Mouse (Mus musculus) gastrocnemius, adult 8-10 months (tissue): ENCODE data around the gene Skiv2l. TPM values are rescaled to one million over a fixed set of nuclear protein-coding genes. Genes with fewer than 3 reads are reported as not detected.
"Not testable (repeated sequence)": the region's sequence is repeated elsewhere in the genome, so short reads cannot be mapped to it uniquely, and the experiment has no call there.

ENCODE experiments used
- DNase-seq, 2 experiments: peaks; one replicate each; pipeline ENCODE4 v3.0.0; 2022; ENCODE audit warnings: low spot score in 2 of 2
- total RNA-seq, 4 experiments: library from RNA; stranded (reverse); gene quantifications; 2 replicates each; pipeline ENCODE4 v1.2.4; 2022

Gene Skiv2l
- total RNA-seq, 4 experiments from 2014 or later = 21.3 to 23.4 (median 21.9) TPM

GRCm38 (mm10) chr17:34879336-34879879 lies 29.4 kb upstream of the Skiv2l start, which contains the start of gene Zbtb12:
Gene Zbtb12, plus strand, starts transcription at chr17:34879483.
- no peak for DNase-seq

GRCm38 (mm10) chr17:34874321-34874720 lies 24.3 kb upstream of the Skiv2l start:
- DNase-seq = no peak

- DNase-seq = no peak
These were observed 16.0 kb upstream of the Skiv2l start for GRCm38 (mm10) chr17:34865981-34866380.

GRCm38 (mm10) chr17:34862416-34863081 lies 12.5 kb upstream of the Skiv2l start, which contains the start of gene Cfb:
Gene Cfb, minus strand, starts transcription at chr17:34862518.
- no peak for DNase-seq

GRCm38 (mm10) chr17:34861704-34862415 lies 11.8 kb upstream of the Skiv2l start:
- peak in 1 of 2 experiments; percentile 28 for DNase-seq

GRCm38 (mm10) chr17:34860514-34860913 lies 10.5 kb upstream of the Skiv2l start:
- no peak for DNase-seq

GRCm38 (mm10) chr17:34858670-34859069 lies 8.7 kb upstream of the Skiv2l start:
- no peak for DNase-seq

GRCm38 (mm10) chr17:34855825-34856224 lies 5.8 kb upstream of the Skiv2l start:
- DNase-seq = peak in 1 of 2 experiments; percentile 32

- no peak for DNase-seq
These were observed 4.8 kb upstream of the Skiv2l start for GRCm38 (mm10) chr17:34854761-34855160.

- no peak for DNase-seq
These were observed 3.5 kb upstream of the Skiv2l start for GRCm38 (mm10) chr17:34853511-34853910.

- no peak for DNase-seq
These were observed 611 bp upstream of the Skiv2l start for GRCm38 (mm10) chr17:34850517-34851125.

GRCm38 (mm10) chr17:34847615-34848014 lies 2.4 kb downstream of the Skiv2l start:
- DNase-seq = no peak

- DNase-seq = no peak
These were observed 2.8 kb downstream of the Skiv2l start for GRCm38 (mm10) chr17:34847192-34847591.

GRCm38 (mm10) chr17:34844884-34845283 lies 5.1 kb downstream of the Skiv2l start:
- no peak for DNase-seq

- DNase-seq = no peak
These were observed 9.2 kb downstream of the Skiv2l start for GRCm38 (mm10) chr17:34840736-34841307.

GRCm38 (mm10) chr17:34838785-34839184 lies 11.2 kb downstream of the Skiv2l start:
- no peak for DNase-seq

GRCm38 (mm10) chr17:34837464-34838324 lies 12.3 kb downstream of the Skiv2l start:
- DNase-seq = no peak

GRCm38 (mm10) chr17:34836856-34837221 lies 13.2 kb downstream of the Skiv2l start, which contains the start of the genes Stk19 and Dxo:
Gene Stk19, minus strand, starts transcription at chr17:34836945.
Gene Dxo, plus strand, starts transcription at chr17:34837019.
- DNase-seq = peak; percentile 82 to 88

- no peak for DNase-seq
These were observed 13.7 kb downstream of the Skiv2l start for GRCm38 (mm10) chr17:34836155-34836855.

- not testable (repeated sequence) for DNase-seq
These were observed 19.2 kb downstream of the Skiv2l start for GRCm38 (mm10) chr17:34830776-34831175.
